Mouse (Mus musculus) liver, embryonic 14.5 days (tissue): ENCODE data around the gene Cpne6.

Experiments used
- CTCF ChIP-seq: IDR thresholded peaks from 2 replicates; pipeline ENCODE4 v1.5.1; 2016; ENCODE audit warnings: antibody characterized with exemption, low read depth, control low read depth
- EP300 ChIP-seq: IDR thresholded peaks from 2 replicates; pipeline ENCODE4 v1.6.1; 2016; ENCODE audit warnings: antibody characterized with exemption, low read depth

DNA sequence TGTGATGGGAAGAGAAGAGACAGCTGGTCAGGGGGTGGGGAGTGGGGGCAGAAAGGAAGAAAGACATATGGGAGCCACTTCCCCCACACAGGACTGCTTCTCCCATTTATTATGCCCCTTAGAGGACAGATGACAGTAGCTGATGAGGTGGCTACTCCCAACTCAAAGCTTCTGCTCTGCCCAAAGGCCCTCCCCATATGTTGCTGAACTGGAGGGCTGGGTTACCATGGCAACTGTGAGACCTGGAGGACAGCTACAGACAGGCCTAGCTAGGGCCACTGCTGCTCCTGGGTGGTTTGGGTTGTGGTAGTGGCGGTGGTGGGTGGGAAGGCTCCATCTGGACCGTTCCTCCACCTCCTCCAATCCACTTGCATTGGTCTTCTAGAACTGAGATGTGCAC lies 8.7 kb downstream of the Cpne6 start:
- TF ChIP-seq CTCF (no peak), EP300 (no peak)
